Mouse (Mus musculus): ENCODE results near the gene Agps.

Agps gene

DNA sequence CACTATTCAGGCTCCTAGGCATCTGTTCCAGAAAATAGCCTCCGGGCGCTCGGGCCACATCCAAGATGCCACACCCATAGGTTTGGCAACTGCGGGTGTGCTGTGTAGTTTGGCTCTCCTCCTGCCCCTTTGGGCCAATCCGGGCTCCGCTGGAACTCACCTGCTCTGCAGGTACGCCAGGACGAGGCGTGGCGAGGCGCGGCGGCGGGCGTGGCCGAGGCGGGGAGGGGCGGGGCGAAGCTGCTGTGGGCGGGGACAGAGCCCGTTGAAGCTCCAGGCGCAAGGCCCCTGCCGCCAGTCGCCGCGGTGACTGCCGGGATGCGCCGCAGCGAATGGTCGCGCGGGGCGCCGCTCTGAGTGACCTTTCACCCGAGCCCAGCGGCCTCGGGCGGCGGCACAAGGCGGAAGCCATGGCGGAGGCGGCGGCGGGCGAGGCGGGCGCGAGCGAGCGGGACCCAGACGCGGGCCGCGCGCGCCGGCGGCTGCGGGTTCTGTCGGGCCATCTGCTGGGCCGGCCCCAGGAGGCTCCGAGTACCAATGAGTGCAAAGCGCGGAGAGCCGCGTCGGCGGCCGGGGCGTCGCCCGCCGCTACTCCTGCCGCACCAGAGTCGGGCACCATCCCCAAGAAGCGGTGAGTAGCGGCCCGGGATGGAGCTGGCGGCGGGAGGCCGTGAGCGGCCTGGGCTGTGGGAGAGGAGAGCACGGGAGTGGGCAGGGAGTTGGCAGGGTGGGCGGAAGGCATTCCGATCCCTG lies at the start of gene Agps:
Gene Agps (plus strand): TSS at position 297 of the 753 bp plus-strand sequence.
- peak; percentile 93 for DNase-seq (ENCODE audit: low spot score)

- peak; percentile 87 for DNase-seq (ENCODE audit: low spot score)
These were observed 45.9 kb upstream of the Agps start for GRCm38 (mm10) chr2:75786075-75786474.

DNA sequence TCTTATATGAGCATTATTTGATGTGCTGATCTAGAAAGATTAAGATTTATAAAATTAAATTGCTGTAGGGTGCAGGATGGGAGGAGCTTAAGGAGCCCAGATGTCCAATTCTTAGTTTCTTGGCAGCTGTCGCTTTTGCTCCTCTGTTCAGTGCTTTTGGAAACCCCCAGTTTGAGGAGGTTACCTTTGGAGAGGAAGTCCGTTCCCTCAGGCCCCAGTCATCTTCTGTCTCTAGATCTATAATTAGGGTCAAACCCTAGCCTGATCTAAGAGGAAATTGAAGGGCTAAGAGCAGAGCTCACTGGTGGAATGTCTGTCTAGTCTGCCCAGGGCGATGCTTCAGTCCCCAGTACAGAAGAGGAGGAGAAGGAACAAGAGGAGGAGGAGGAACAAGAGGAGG lies 43.5 kb upstream of the Agps start:
- no peak for DNase-seq (ENCODE audit: low spot score)

DNA sequence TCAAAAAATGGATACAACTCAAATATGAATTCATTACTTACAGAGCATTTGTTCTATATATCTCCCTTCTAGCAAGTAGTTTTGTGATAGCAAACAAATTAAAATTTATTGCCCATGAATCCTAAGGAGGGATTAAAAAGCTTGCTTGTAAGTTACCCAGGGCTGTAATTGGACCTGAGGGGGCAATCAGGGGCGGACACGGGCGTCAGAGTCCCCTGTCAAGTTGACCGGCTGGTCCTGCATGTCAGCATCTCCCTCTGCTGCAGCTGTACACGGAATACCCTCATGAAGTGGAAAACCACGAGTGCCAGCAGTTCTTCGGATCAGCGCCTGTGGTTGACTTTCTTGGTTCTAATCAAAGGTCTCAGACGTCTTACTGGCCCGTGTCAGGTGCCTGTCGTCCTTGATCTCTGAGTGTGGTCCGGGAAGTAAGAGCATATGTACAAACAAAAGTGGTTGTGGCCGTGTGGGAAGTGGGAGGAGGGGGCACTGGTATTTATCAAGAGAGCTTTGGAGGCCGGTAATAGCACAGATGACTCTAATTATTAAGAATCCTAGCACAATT lies 41.9 kb upstream of the Agps start:
- DNase-seq (ENCODE audit: low spot score) = peak; percentile 46

- DNase-seq (ENCODE audit: low spot score) = no peak
These were observed 40.2 kb upstream of the Agps start for GRCm38 (mm10) chr2:75791561-75792308.

- DNase-seq (ENCODE audit: low spot score) = peak; percentile 63
These were observed 39.4 kb upstream of the Agps start for GRCm38 (mm10) chr2:75792377-75793203.

DNA sequence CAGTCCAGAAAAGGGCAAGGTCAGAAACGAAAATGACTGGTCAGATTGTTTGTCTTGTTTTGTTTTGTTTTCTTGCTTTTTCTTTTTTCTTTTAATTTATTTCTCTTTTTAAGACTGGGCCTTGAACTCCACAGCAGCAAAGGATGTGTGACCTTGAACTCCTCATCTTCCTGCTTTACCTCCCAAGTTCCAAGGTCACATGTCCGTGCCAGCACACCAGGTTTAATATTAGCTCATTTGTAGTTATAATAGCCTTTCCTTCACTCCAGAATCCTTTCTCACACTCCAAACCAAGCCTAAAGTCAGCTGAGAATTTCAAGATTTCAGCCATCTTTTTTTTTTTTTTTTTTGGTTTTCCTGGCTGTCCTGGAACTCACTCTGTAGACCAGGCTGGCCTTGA lies 35.8 kb upstream of the Agps start:
- no peak for DNase-seq (ENCODE audit: low spot score)

DNA sequence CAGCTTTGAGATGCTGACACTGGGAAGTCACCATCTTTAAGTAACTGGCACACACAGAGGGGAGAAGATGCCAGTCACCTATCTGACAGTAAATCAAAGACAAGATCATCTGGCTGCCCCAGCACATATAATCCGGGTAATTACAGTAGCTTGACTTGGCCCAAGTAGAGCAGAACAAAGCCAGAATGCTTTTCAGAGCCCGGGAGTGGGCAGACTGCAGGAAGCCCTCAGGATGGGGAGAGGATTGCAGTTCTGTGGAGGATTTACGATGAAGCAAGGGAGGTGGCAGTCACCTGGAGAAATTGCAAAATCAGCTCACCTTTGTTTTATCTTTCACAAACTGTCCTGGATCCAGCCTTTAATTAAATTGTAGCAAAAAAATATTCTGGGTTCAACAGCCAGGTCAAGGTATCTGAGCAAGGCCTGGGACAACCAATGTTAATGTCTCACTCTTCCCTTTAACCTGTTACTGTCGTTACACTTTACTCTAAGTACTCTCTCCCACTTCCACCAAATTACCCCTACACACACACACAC lies 33.5 kb upstream of the Agps start:
- DNase-seq (ENCODE audit: low spot score) = no peak

- no peak for DNase-seq (ENCODE audit: low spot score)
These were observed 26.2 kb upstream of the Agps start for GRCm38 (mm10) chr2:75805767-75806166.

GRCm38 (mm10) chr2:75806891-75807290 lies 25.1 kb upstream of the Agps start:
- no peak for DNase-seq (ENCODE audit: low spot score)

DNA sequence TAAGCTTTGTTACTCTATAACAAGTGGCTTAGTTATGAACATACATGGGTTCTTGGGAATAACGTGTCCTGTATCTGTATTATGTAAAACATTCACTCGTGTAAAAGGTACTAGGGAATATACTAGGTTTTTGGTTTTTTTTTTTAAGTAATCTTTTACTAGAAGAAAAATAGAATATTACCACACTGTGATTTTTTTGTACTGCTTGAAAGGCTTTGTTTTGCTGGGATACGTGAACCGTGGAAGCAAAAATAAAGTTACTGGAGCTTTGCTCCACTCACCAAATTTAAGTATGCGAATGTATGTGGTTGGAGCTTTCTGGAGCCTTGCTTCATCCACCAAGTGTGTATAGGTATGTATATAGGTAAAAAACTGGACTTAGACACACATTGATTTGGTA lies 24.5 kb upstream of the Agps start:
- no peak for DNase-seq (ENCODE audit: low spot score)

- DNase-seq (ENCODE audit: low spot score) = no peak
These were observed 17.1 kb upstream of the Agps start for GRCm38 (mm10) chr2:75814880-75815279.

GRCm38 (mm10) chr2:75815521-75815920 lies 16.5 kb upstream of the Agps start:
- no peak for DNase-seq (ENCODE audit: low spot score)

GRCm38 (mm10) chr2:75816673-75817072 lies 15.3 kb upstream of the Agps start:
- no peak for DNase-seq (ENCODE audit: low spot score)

- no peak for DNase-seq (ENCODE audit: low spot score)
These were observed 13.3 kb upstream of the Agps start for GRCm38 (mm10) chr2:75818719-75819118.

DNA sequence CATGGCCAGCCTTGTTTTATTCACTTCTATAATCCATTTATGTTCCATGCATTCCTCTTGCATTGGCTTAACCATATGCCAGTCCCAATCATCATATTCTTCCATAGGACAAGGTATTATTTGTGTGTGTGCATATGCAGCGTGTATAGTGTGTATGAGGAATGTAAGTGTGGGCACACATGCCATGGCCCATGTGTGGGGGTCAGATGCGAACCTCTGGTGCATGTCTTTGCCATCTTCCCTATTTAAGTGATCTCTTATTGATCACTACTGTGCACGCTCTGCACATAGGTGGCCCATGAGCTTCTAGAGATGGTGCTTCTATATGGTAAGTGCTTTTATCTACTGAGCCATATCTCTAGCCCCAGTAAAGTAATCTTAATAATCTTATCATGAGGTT lies 12.2 kb upstream of the Agps start:
- no peak for DNase-seq (ENCODE audit: low spot score)

- DNase-seq (ENCODE audit: low spot score) = no peak
These were observed 9.8 kb upstream of the Agps start for GRCm38 (mm10) chr2:75821971-75822751.

DNA sequence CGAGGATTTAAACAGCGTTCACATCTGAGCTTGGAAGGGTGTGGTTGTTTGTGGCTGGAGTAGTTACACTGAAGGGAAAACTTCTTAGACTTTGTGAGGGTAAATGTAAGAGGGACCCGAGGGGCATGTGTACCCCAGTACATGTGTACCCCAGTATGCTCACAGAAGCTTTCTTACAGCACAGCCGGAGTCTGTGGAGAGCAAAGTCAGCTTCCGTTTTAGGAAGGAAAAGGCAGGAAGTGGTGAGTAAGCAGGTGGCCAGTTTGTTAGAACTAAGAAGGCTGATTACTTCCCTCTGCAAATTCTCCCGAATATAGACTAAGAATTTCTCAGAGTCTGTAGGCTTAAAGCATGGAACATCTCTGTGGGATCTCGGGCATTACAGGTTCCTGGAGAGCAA lies 8.2 kb upstream of the Agps start:
- no peak for DNase-seq (ENCODE audit: low spot score)

DNA sequence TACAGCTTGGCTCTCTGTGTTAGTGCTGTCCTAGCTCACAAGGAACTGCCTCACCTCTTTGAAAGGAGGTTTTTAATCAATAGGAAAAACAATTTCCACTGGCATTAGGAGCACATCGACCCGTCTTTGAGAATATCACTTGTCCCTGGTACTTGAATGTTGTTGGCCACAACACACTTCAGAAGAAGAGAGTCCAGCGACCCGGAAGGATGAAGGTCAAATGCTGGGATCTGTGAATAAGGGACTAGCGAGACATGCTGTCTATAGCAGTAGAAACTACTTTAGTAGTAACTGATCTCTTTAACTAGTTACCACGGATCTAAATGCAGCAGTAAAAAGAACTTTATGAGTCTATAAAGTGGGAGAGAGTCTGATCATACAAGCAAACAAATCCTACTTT lies 7.8 kb upstream of the Agps start:
- DNase-seq (ENCODE audit: low spot score) = peak; percentile 60

DNA sequence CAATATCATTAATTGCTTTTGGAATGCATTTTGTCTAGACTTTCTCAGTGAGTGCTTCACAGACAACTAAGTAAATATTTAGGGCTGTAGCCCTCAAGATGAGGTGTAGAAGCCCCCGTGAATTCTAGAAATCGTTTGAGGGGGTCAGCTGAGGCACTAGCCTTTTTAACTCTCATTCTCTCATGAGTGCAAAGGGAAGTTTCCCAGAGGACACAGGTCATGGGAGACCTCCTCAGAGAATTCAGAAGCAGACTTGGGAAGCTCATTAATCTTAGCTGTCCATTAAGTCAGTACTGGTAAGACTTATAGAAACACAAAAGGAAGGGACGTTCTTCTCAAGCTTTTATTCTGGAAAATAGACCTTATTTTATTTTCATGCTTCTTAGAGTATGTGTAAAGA lies 7.1 kb upstream of the Agps start:
- DNase-seq (ENCODE audit: low spot score) = peak; percentile 71

GRCm38 (mm10) chr2:75825603-75826002 lies 6.4 kb upstream of the Agps start:
- peak; percentile 59 for DNase-seq (ENCODE audit: low spot score)
